Mouse (Mus musculus) frontal cortex, adult (tissue): Measurements from ENCODE around the gene Atp6v1e2.

Experiments used
- ATAC-seq: cut with Nextera tagmentation; 2 replicates; pipeline ENCODE4 v1.9.2; 2017; ENCODE audit warnings: mild to moderate bottlenecking, moderate library complexity, mixed read lengths; ENCODE audit not compliant: low TSS enrichment

Gene Atp6v1e2

GRCm38 (mm10) chr17:86964502-86964901 lies 16.8 kb upstream of the Atp6v1e2 start:
- peak; percentile 60 for ATAC-seq

- ATAC-seq, result no peak
These were observed 16.3 kb upstream of the Atp6v1e2 start for GRCm38 (mm10) chr17:86964041-86964440.

GRCm38 (mm10) chr17:86963586-86963902 lies 15.8 kb upstream of the Atp6v1e2 start:
- ATAC-seq, result no peak

GRCm38 (mm10) chr17:86962894-86963585 lies 15.3 kb upstream of the Atp6v1e2 start, which contains the start of gene Rhoq:
TSS of gene Rhoq (plus strand) at chr17:86963082.
- peak; percentile 62 for ATAC-seq

- peak; percentile 36 for ATAC-seq
These were observed 14.7 kb upstream of the Atp6v1e2 start for GRCm38 (mm10) chr17:86962297-86962893.

- no peak for ATAC-seq
These were observed 13.7 kb upstream of the Atp6v1e2 start for GRCm38 (mm10) chr17:86961301-86961841.

- ATAC-seq, result no peak
These were observed 10.3 kb upstream of the Atp6v1e2 start for GRCm38 (mm10) chr17:86957968-86958367.

GRCm38 (mm10) chr17:86957239-86957638 lies 9.5 kb upstream of the Atp6v1e2 start:
- ATAC-seq, result no peak

- ATAC-seq, result no peak
These were observed 1.1 kb upstream of the Atp6v1e2 start for GRCm38 (mm10) chr17:86948801-86949200.

GRCm38 (mm10) chr17:86946078-86946477 lies 1.6 kb downstream of the Atp6v1e2 start:
- ATAC-seq, result no peak

GRCm38 (mm10) chr17:86943158-86943557 lies 4.5 kb downstream of the Atp6v1e2 start:
- no peak for ATAC-seq

- ATAC-seq, result no peak
These were observed 5.6 kb downstream of the Atp6v1e2 start for GRCm38 (mm10) chr17:86942112-86942511.

GRCm38 (mm10) chr17:86938683-86939082 lies 9.0 kb downstream of the Atp6v1e2 start:
- ATAC-seq, result no peak

- ATAC-seq, result peak; percentile 84
These were observed 10.1 kb downstream of the Atp6v1e2 start for GRCm38 (mm10) chr17:86937497-86938155.

GRCm38 (mm10) chr17:86937064-86937463 lies 10.6 kb downstream of the Atp6v1e2 start:
- no peak for ATAC-seq

GRCm38 (mm10) chr17:86932896-86933295 lies 14.8 kb downstream of the Atp6v1e2 start:
- no peak for ATAC-seq

GRCm38 (mm10) chr17:86929981-86930380 lies 17.7 kb downstream of the Atp6v1e2 start:
- ATAC-seq, result no peak

- ATAC-seq, result no peak
These were observed 18.3 kb downstream of the Atp6v1e2 start for GRCm38 (mm10) chr17:86929355-86929754.

GRCm38 (mm10) chr17:86926836-86927235 lies 20.9 kb downstream of the Atp6v1e2 start:
- ATAC-seq, result no peak

GRCm38 (mm10) chr17:86924679-86925078 lies 23.0 kb downstream of the Atp6v1e2 start:
- ATAC-seq, result no peak

GRCm38 (mm10) chr17:86919729-86920128 lies 28.0 kb downstream of the Atp6v1e2 start:
- ATAC-seq, result no peak

GRCm38 (mm10) chr17:86918786-86919185 lies 28.9 kb downstream of the Atp6v1e2 start:
- ATAC-seq, result no peak

GRCm38 (mm10) chr17:86917048-86917447 lies 30.6 kb downstream of the Atp6v1e2 start, which contains the start of gene Tmem247:
TSS of gene Tmem247 (plus strand) at chr17:86917348.
- ATAC-seq, result no peak
